Mouse (Mus musculus) liver, adult 2 months (tissue): ENCODE measurements around the gene Arhgap45. TPM values are rescaled to one million over a fixed set of nuclear protein-coding genes. Genes with fewer than 3 reads are reported as not detected.

Experiments used
- DNase-seq: peaks from one replicate; pipeline ENCODE4 v3.0.0-alpha.2; 2011; ENCODE audit warnings: low read depth, low spot score; ENCODE audit errors: extremely low read depth
- H3K27ac ChIP-seq: fragments of 200-500 bp; replicated peaks from 2 replicates; pipeline ENCODE4 v1.5.1; 2012; ENCODE audit warnings: low read depth, mild to moderate bottlenecking, control low read depth, inconsistent platforms, low read length; ENCODE audit not compliant: insufficient read depth
- H3K27me3 ChIP-seq: fragments of 200-500 bp; 2 replicates; pipeline ENCODE4 v1.6.1; 2012; ENCODE audit warnings: mild to moderate bottlenecking, moderate library complexity, low read length, inconsistent platforms; ENCODE audit not compliant: control insufficient read depth, insufficient read depth
- H3K36me3 ChIP-seq: fragments of 200-500 bp; 2 replicates; pipeline ENCODE4 v1.6.1; 2012; ENCODE audit warnings: low read length, inconsistent platforms; ENCODE audit not compliant: control insufficient read depth, insufficient read depth
- H3K4me1 ChIP-seq: fragments of 200-500 bp; 2 replicates; pipeline ENCODE4 v1.6.1; 2011; ENCODE audit warnings: low read length; ENCODE audit not compliant: control insufficient read depth, insufficient read depth
- H3K4me3 ChIP-seq: fragments of 200-500 bp; 2 replicates; pipeline ENCODE4 v1.5.1; 2011; ENCODE audit warnings: low read depth, mild to moderate bottlenecking, control low read depth, low read length, moderate library complexity; ENCODE audit not compliant: insufficient read depth
- H3K79me2 ChIP-seq: fragments of 200-500 bp; 2 replicates; pipeline ENCODE4 v1.6.1; 2012; ENCODE audit warnings: inconsistent platforms, mild to moderate bottlenecking, low read length, moderate library complexity; ENCODE audit not compliant: control insufficient read depth, insufficient read depth
- H3K9ac ChIP-seq: fragments of 200-500 bp; 2 replicates; pipeline ENCODE4 v1.6.1; 2012; ENCODE audit warnings: low read depth, mild to moderate bottlenecking, control low read depth, inconsistent platforms, low read length
- CTCF ChIP-seq: fragments of 200-500 bp; IDR thresholded peaks from 2 replicates; pipeline ENCODE4 v1.5.1; 2011; ENCODE audit warnings: low read depth, low read length, control low read depth
- POLR2A ChIP-seq: fragments of 200-500 bp; IDR thresholded peaks from 2 replicates; pipeline ENCODE4 v1.6.1; 2011; ENCODE audit warnings: low read length, control low read depth; ENCODE audit not compliant: insufficient read depth; ENCODE audit errors: extremely low read depth
- WGBS: fragments of 180-500 bp; shearing (Covaris S2); methylation state at CpG from one replicate; pipeline ENCODE4 v1.1.7; 2018; 5-methylcytosine and 5-hydroxymethylcytosine counted together
- polyA plus RNA-seq: library from polyadenylated mRNA; depleted of rRNA; stranded (reverse); fragments of >200 nt; gene quantifications from 2 replicates; pipeline ENCODE4 v1.2.3, GENCODE M21; 2012; rRNA removed
- total RNA-seq: library from RNA; depleted of rRNA; stranded (reverse); fragments of >200 nt; gene quantifications from 2 replicates; pipeline ENCODE4 v1.2.3, GENCODE M21; 2014; rRNA removed

Arhgap45 gene
- total and polyA plus RNA-seq, 2 experiments = 4.5 to 10.9 TPM

- H3K27ac ChIP-seq = no peak overlapping the region
- H3K4me1 ChIP-seq = peaks cover 19% of the 10 kb centered on the region
- peaks cover 12% of the 10 kb centered on the region; the same call in 1 of the 2 replicates for H3K79me2 ChIP-seq
- TF ChIP-seq CTCF (no peak), POLR2A (no peak)
- no peak overlapping the region for H3K4me3 ChIP-seq
- H3K36me3 ChIP-seq = peaks cover 13% of the 10 kb centered on the region; the same call in 1 of the 2 replicates
- DNase-seq = no peak
- H3K9ac ChIP-seq = no peak overlapping the region
- WGBS = 67% methylated on average over 5 of the region's 5 CpGs
- H3K27me3 ChIP-seq = no peaks in the 10 kb centered on the region
Measured at GRCm38 (mm10) chr10:80077312-80077711, 60.9 kb downstream of the Arhgap45 start.

GRCm38 (mm10) chr10:80078366-80078765 lies 61.9 kb downstream of the Arhgap45 start:
- no peak overlapping the region for H3K27ac ChIP-seq
- H3K4me1 ChIP-seq = peaks cover 9% of the 10 kb centered on the region; the same call in 1 of the 2 replicates
- WGBS = 29% methylated on average over 1 of the region's 1 CpGs

GRCm38 (mm10) chr10:80080396-80081070 lies 64.1 kb downstream of the Arhgap45 start:
- Histone ChIP-seq H3K9ac (no peak overlapping the region), H3K79me2 (peaks cover 15% of the 10 kb centered on the region), H3K27ac (no peak overlapping the region; the same call in 1 of the 2 replicates), H3K4me1 (no peaks in the 10 kb centered on the region; the same call in 1 of the 2 replicates), H3K27me3 (no peaks in the 10 kb centered on the region), H3K4me3 (no peak overlapping the region), H3K36me3 (peaks cover 25% of the 10 kb centered on the region; the same call in 1 of the 2 replicates)
- TF ChIP-seq POLR2A (no peak), CTCF (no peak)
- 72% methylated on average over 16 of the region's 16 CpGs for WGBS
- DNase-seq = no peak

More at GRCm38 (mm10) chr10:80078366-80078765, 61.9 kb downstream of the Arhgap45 start:
- Histone ChIP-seq H3K27me3 (no peaks in the 10 kb centered on the region), H3K9ac (no peak overlapping the region), H3K4me3 (no peak overlapping the region), H3K79me2 (0 out of 2 replicates have a peak, but pooled peaks cover 12% of the 10 kb centered on the region), H3K36me3 (peaks cover 15% of the 10 kb centered on the region; the same call in 1 of the 2 replicates)
- DNase-seq = no peak
- TF ChIP-seq POLR2A (no peak), CTCF (no peak)

Other genes starting within 250 kb of the Arhgap45 start
Only the 30 nearest of the 34 such genes appear.
- gene Prss57, start 225.7 kb upstream of the Arhgap45 start, total RNA-seq = not detected in 2 replicates
- gene Prss57, start 225.7 kb upstream of the Arhgap45 start, polyA plus RNA-seq = not detected in 2 replicates
- gene Palm, start 223.1 kb upstream of the Arhgap45 start, total RNA-seq = 0.81 and 0.92 TPM in 2 replicates
- 1.9 and 3.0 TPM in 2 replicates for gene Palm, start 223.1 kb upstream of the Arhgap45 start, polyA plus RNA-seq
- gene Misp, start 195.7 kb upstream of the Arhgap45 start, total RNA-seq = 0.18 and 0.40 TPM in 2 replicates
- 0.16 and 0.51 TPM in 2 replicates for gene Misp, start 195.7 kb upstream of the Arhgap45 start, polyA plus RNA-seq
- gene Ptbp1, start 162.2 kb upstream of the Arhgap45 start, total RNA-seq = 43.9 and 86.1 TPM in 2 replicates
- 77.6 and 103 TPM in 2 replicates for gene Ptbp1, start 162.2 kb upstream of the Arhgap45 start, polyA plus RNA-seq
- 0.40 TPM in 1 of 2 replicates, not detected in the other for gene Prtn3, start 142.2 kb upstream of the Arhgap45 start, total RNA-seq
- gene Prtn3, start 142.2 kb upstream of the Arhgap45 start, polyA plus RNA-seq = 0.20 and 1.1 TPM in 2 replicates
- gene Plppr3, start 142.0 kb upstream of the Arhgap45 start, total RNA-seq = under 0.01 TPM in 1 of 2 replicates, not detected in the other
- 0.38 and 0.47 TPM in 2 replicates for gene Plppr3, start 142.0 kb upstream of the Arhgap45 start, polyA plus RNA-seq
- 0.20 TPM in 1 of 2 replicates, not detected in the other for gene Elane, start 130.4 kb upstream of the Arhgap45 start, total RNA-seq
- 0.12 and 0.15 TPM in 2 replicates for gene Elane, start 130.4 kb upstream of the Arhgap45 start, polyA plus RNA-seq
- gene Cfd, start 125.8 kb upstream of the Arhgap45 start, total RNA-seq = 5.7 and 11.3 TPM in 2 replicates
- 0.37 and 0.98 TPM in 2 replicates for gene Cfd, start 125.8 kb upstream of the Arhgap45 start, polyA plus RNA-seq
- gene Med16, start 107.7 kb upstream of the Arhgap45 start, total RNA-seq = 5.9 and 8.2 TPM in 2 replicates
- gene Med16, start 107.7 kb upstream of the Arhgap45 start, polyA plus RNA-seq = 29.9 and 30.6 TPM in 2 replicates
- not detected in 2 replicates for gene Gm26602, start 105.8 kb upstream of the Arhgap45 start, total RNA-seq
- not detected in 2 replicates for gene Gm26602, start 105.8 kb upstream of the Arhgap45 start, polyA plus RNA-seq
- gene Kiss1r, start 99.7 kb upstream of the Arhgap45 start, total RNA-seq = 0.18 and 0.60 TPM in 2 replicates
- 1.5 and 1.9 TPM in 2 replicates for gene Kiss1r, start 99.7 kb upstream of the Arhgap45 start, polyA plus RNA-seq
- 12.4 and 15.5 TPM in 2 replicates for gene R3hdm4, start 95.4 kb upstream of the Arhgap45 start, total RNA-seq
- gene R3hdm4, start 95.4 kb upstream of the Arhgap45 start, polyA plus RNA-seq = 78.8 and 80.0 TPM in 2 replicates
- 0.37 and 0.74 TPM in 2 replicates for gene Arid3a, start 89.6 kb upstream of the Arhgap45 start, total RNA-seq
- 0.69 and 1.7 TPM in 2 replicates for gene Arid3a, start 89.6 kb upstream of the Arhgap45 start, polyA plus RNA-seq
- gene Wdr18, start 56.5 kb upstream of the Arhgap45 start, total RNA-seq = 24.8 TPM in 2 replicates
- gene Wdr18, start 56.5 kb upstream of the Arhgap45 start, polyA plus RNA-seq = 59.8 and 63.3 TPM in 2 replicates
- 0.18 TPM in 1 of 2 replicates, not detected in the other for gene Grin3b, start 45.9 kb upstream of the Arhgap45 start, total RNA-seq
- gene Grin3b, start 45.9 kb upstream of the Arhgap45 start, polyA plus RNA-seq = 0.45 TPM in 2 replicates
- gene Tmem259, start 32.3 kb upstream of the Arhgap45 start, total RNA-seq = 35.7 and 51.7 TPM in 2 replicates
- gene Tmem259, start 32.3 kb upstream of the Arhgap45 start, polyA plus RNA-seq = 223 and 259 TPM in 2 replicates
- gene Cnn2, start 28.1 kb upstream of the Arhgap45 start, total RNA-seq = 5.2 and 6.4 TPM in 2 replicates
- gene Cnn2, start 28.1 kb upstream of the Arhgap45 start, polyA plus RNA-seq = 6.9 and 9.8 TPM in 2 replicates
- gene Abca7, start 20.2 kb upstream of the Arhgap45 start, total RNA-seq = 1.4 and 1.9 TPM in 2 replicates
- 3.2 and 3.4 TPM in 2 replicates for gene Abca7, start 20.2 kb upstream of the Arhgap45 start, polyA plus RNA-seq
- 26.4 and 39.1 TPM in 2 replicates for gene Polr2e, start 23.1 kb downstream of the Arhgap45 start, total RNA-seq
- gene Polr2e, start 23.1 kb downstream of the Arhgap45 start, polyA plus RNA-seq = 71.1 and 74.6 TPM in 2 replicates
- 712 and 752 TPM in 2 replicates for gene Gpx4, start 30.5 kb downstream of the Arhgap45 start, total RNA-seq
- 535 and 559 TPM in 2 replicates for gene Gpx4, start 30.5 kb downstream of the Arhgap45 start, polyA plus RNA-seq
- gene Sbno2, start 88.9 kb downstream of the Arhgap45 start, total RNA-seq = 8.9 and 11.8 TPM in 2 replicates
- 19.2 and 25.9 TPM in 2 replicates for gene Sbno2, start 88.9 kb downstream of the Arhgap45 start, polyA plus RNA-seq
- 71.5 and 75.0 TPM in 2 replicates for gene Stk11, start 99.2 kb downstream of the Arhgap45 start, total RNA-seq
- 96.8 and 110 TPM in 2 replicates for gene Stk11, start 99.2 kb downstream of the Arhgap45 start, polyA plus RNA-seq
- 144 and 218 TPM in 2 replicates for gene Atp5d, start 122.0 kb downstream of the Arhgap45 start, total RNA-seq
- 1,387 and 1,558 TPM in 2 replicates for gene Atp5d, start 122.0 kb downstream of the Arhgap45 start, polyA plus RNA-seq
- 0.47 and 0.55 TPM in 2 replicates for gene Cbarp, start 124.2 kb downstream of the Arhgap45 start, total RNA-seq
- 1.2 TPM in 2 replicates for gene Cbarp, start 124.2 kb downstream of the Arhgap45 start, polyA plus RNA-seq
- gene Midn, start 131.6 kb downstream of the Arhgap45 start, total RNA-seq = 6.9 and 11.6 TPM in 2 replicates
- 27.4 and 38.8 TPM in 2 replicates for gene Midn, start 131.6 kb downstream of the Arhgap45 start, polyA plus RNA-seq
- gene Cirbp, start 149.3 kb downstream of the Arhgap45 start, total RNA-seq = 19.5 and 25.9 TPM in 2 replicates
- 31.8 and 37.0 TPM in 2 replicates for gene Cirbp, start 149.3 kb downstream of the Arhgap45 start, polyA plus RNA-seq
- gene 1600002K03Rik, start 156.3 kb downstream of the Arhgap45 start, total RNA-seq = 5.1 and 7.7 TPM in 2 replicates
- 10.0 and 10.4 TPM in 2 replicates for gene 1600002K03Rik, start 156.3 kb downstream of the Arhgap45 start, polyA plus RNA-seq
- under 0.01 and 0.07 TPM in 2 replicates for gene Efna2, start 162.8 kb downstream of the Arhgap45 start, total RNA-seq
- gene Efna2, start 162.8 kb downstream of the Arhgap45 start, polyA plus RNA-seq = 0.26 TPM in 2 replicates
- gene Mum1, start 209.8 kb downstream of the Arhgap45 start, total RNA-seq = 7.1 and 8.7 TPM in 2 replicates
- gene Mum1, start 209.8 kb downstream of the Arhgap45 start, polyA plus RNA-seq = 8.4 and 10.1 TPM in 2 replicates
- 165 and 186 TPM in 2 replicates for gene Ndufs7, start 232.5 kb downstream of the Arhgap45 start, total RNA-seq
- 551 and 560 TPM in 2 replicates for gene Ndufs7, start 232.5 kb downstream of the Arhgap45 start, polyA plus RNA-seq